Mouse (Mus musculus) kidney, adult 18-20 months (tissue): Measurements from ENCODE around the gene Wipi1.

ENCODE experiments used
- DNase-seq: peaks from one replicate; pipeline ENCODE4 v3.0.0; 2021

Gene Wipi1

GRCm38 (mm10) chr11:109530030-109530429, 81.7 kb downstream of the Wipi1 start:
- no peak for DNase-seq

GRCm38 (mm10) chr11:109525571-109525970, 86.2 kb downstream of the Wipi1 start:
- DNase-seq = no peak

GRCm38 (mm10) chr11:109524869-109525268, 86.9 kb downstream of the Wipi1 start:
- no peak for DNase-seq
